Mouse (Mus musculus) stomach, postnatal 0 days (tissue): ENCODE data around the gene Neurog3.

ENCODE experiments used
- CTCF ChIP-seq: IDR thresholded peaks from 2 replicates; pipeline ENCODE4 v1.5.1; 2016; ENCODE audit warnings: antibody characterized with exemption, low read depth, mild to moderate bottlenecking, moderate library complexity
- EP300 ChIP-seq: optimal IDR thresholded peaks from 2 replicates; pipeline ENCODE3; 2016; ENCODE audit warnings: antibody characterized with exemption

DNA sequence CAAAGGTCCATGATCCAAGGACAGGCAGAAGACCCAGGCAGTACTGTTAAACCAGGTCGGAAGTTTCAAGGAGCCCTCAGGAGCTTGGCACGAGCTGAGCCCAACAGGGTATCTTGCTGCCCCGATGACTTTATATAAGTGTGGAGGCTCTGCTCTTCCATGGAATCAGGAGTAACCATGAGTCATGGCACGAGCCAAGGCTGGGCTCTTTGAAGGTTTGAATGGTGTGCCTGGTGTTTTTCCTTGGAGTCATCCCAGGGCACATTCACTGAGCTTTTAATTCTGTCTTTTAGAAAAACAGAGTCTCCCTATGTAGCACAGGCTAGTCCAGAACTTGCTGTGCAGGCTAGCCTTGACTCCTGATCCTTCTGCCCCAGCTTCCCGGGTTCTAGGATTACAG, 44.5 kb upstream of the Neurog3 start:
- TF ChIP-seq CTCF (no peak), EP300 (no peak)
